Mouse (Mus musculus) adrenal gland, postnatal 10 days (tissue): ENCODE data around the gene Dnmt3a. TPM values are rescaled to one million over a fixed set of nuclear protein-coding genes. Genes with fewer than 3 reads are reported as not detected.
A peak's percentile ranks its signal among the peaks of the same experiment; 100 is the strongest.

Experiments
- DNase-seq: peaks from one replicate; pipeline ENCODE4 v3.0.0; 2021; ENCODE audit warnings: mixed read lengths
- total RNA-seq, 2 experiments: library from RNA; stranded (reverse); gene quantifications; 2 replicates each; pipeline ENCODE4 v1.2.3; 2021

Gene Dnmt3a
- total RNA-seq, 2 experiments from 2014 or later, result 98.7 to 133 TPM

DNA sequence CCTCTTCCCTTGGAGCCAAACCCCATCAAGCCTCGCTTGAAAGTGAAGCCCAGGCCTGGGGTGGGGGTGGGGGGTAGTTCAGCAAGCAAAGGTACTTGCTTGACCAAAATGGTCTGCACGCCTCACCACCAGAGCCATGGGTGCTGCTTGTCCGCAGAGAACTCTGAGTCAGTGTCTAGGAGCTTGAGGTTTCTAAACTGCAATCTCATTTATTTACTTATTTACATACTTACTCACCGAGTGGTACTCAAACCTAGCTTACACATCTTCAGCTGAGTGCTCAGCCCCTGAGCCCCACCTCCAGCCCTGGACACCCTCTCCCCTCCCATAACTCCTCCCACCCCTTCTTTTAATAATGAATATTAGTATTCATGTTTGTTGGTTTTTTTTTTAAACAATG is 48.6 kb downstream of the Dnmt3a start:
- DNase-seq, result no peak

DNA sequence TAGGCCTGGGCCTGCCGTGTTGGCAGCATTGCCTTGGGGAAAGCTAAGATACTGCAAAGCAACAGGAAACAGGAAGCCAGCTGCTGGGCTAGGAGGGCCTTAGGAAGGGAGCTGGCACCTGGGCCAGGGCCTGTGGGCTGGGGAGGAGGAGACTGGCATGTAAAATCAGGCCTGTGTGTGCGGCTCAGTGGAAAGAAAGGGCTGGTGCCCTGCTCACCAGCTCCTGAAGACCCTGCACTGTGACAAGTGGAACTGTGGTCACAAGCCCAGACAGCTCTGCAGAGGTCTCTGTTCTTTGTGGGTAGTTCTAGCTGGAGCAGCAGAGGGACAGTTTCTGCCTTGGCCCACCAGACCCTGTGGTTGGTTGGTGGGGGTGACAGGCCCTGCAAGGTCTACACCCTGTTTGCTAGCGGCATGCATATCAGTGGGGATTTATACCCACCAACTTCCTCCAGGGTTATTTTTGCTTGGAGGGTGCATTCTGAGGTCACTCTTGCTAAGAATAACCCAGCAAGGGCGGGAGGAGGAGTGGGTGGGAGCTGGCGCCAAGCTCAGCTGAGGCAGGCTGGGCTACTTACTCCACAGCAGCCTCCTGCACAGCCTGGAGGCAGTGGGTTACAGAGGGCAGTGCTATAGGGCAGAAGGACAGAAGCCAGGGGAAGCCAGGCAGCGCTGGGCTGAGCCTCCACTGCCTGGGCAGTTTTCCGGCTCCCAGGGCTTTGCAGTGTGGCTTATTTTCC is 50.1 kb downstream of the Dnmt3a start:
- DNase-seq, result peak; percentile 76

DNA sequence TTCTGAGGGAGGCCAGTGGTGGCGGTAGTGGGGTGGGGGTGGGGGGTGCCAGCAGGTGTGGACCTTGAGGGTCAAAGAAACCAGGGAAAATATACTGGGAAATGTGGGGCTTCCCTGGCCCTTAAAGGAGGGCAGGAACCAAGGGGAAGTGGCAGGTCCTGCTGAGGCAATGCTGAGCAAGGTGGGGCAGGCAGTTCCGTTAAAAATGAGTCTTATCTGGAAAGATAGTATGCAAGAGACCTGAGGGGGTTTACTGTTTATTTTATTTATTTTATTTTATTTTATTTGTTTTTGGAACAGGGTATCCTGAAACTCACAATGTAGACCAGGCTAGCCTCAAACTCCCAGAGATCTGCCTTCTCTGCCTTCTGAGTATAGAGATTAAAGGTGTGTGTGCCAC is 50.9 kb downstream of the Dnmt3a start:
- DNase-seq, result no peak

DNA sequence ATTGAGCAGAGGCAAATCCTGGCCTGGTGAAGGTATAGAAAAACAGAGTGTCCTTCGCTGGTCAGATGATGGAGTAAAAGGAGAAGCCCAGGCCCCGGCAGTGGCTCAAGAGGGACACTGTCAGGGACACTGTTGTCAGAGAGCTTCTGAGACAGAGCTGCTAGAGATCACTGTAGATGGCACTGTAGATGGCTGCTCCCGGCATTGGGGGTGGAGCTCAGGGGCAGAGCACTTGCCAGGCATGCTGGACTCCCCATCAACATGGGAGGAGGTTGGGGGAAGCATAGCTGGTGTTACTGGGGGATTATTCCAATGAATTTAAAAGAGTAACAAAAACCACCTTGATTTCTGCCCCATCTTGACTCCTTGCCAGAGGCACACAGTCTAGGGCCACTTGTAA is 51.4 kb downstream of the Dnmt3a start:
- DNase-seq, result no peak

DNA sequence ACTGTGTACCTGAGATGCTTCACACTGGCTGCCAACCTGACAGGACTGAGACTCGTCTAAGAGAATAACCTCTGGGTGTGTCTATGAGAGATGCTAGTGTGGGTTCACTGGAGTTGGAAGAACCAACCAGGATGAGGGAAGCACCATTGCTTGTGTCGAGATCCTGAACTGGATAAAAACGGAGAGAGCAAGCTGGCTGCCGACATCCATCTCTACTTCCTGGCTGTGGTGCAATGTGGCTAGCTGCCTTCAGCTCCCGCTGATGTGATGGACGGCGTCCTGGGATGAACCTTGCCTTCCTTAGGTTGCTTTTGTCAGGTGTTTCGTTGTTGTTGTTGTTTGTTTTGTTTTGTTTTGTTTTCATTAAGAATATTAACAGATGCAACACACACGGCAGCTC is 52.0 kb downstream of the Dnmt3a start:
- no peak for DNase-seq

DNA sequence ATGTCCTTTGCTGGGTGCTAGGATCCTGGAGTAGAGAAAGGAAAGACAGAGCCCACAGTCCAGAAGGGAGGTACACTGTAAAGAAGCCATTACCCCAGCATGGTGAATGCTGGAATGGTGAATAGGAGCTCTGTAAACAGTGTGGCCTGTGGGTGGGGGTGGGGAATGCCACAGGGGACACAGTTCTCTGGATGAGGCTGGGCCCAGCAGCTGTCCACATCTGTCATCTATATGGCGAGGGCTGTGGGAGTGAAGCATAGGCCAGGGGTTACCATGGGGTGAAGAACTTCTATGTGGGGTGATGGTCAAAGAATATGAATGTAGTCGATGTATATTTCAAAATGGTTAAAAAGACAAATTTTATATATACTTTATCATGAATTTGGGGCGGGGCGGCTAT is 52.9 kb downstream of the Dnmt3a start:
- no peak for DNase-seq

DNA sequence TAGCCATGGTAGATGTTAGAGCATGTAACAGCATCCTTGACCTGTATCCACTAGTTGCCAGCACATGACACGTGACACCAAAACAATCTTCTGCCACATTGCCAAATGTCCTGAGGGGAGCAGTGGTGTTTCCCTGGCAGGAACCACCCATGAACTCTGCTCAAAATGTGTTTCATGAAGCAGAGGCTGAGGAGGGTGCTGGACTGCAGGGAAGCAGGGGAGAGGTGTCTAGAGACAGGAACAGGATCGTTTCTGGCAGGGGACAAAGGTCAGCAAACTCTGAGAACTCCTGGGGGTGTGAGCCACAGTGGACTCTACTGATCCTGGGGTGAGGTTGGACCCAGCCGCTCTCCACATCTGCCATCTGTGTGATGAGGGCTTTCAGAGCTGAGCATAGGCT is 53.7 kb downstream of the Dnmt3a start:
- no peak for DNase-seq

DNA sequence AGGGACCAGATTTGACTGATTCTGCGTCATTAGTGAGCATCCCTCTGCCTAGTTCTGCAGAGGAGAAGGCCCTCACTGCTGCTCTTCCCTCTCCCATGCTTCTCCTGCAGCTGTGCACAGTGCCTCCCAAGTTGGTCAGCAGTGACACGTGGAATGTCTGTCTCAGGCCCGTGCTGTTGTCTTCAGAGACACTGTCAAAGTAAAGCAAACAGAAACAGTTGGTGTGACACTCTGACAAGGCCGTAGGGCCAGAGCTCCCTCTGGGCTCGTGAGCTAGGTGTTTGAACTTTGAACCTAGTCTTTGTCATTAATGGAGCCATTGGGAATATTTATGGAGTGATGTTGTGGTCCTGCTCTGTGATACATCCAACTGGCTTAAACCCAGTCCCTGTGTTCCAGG is 54.2 kb downstream of the Dnmt3a start:
- DNase-seq, result no peak

DNA sequence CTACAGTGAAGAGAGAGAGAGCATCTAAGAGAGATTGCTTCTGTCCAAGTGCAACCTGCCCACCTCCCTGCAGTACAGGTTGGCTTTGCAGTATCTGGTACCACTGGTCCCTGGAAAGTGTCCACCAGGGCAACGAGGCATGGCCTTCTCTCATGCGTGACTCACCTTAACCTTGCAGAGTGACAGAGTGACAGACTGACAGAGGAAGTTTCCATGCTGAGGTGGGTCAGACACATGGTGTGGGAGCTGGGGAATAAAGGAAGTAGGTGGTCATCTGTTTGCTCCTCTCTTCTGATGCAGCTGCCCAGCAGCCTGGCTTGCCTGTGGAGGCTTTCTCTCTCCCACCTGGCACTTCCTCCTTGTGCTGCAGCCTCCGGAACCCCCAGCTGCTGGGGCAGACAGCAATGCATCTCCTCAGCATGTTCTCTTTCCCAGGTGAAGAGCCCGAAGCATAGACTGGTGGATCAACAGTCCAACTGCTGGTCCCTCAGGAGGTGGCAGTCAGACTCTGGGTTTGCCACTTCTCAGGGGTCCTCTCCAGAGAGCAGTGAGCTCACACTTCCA is 55.9 kb downstream of the Dnmt3a start:
- DNase-seq, result no peak

DNA sequence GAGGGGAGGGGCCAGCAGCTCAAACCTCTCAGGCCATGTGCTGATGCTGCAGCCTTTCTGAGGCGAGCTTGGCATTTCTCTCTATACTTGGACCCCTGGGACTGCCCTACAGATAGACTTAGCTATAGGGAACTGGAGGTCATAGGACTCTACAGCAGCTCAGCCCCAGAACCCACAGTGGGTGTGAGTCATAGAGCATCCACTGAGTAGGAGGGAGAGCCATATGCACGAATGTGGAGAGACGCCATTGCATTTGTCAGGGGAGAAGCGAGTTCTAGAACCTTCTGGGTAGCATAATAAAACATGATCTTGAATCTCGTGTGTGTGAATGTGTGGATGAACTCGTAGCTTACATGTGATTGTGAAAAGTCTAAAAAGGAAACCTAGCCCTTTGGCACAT is 56.4 kb downstream of the Dnmt3a start:
- no peak for DNase-seq

DNA sequence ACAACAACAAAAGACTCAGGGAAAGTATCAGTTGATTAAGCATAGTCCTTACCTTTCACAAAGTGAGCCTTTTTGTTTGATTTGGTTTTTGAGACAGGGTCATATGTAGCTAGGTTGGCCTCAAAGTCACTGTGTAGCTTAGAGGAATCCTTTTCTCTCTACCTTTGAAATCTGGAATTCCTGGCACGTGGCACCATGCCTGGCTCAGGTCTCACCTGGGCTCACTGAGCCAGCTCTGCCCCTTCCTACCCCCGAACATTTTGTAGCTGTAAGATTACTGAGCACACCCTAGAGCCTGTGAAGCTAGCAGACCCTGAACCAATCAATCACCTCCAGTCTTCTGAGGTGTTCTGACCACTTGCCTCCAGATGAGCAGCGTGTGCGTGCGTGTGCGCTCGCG is 58.4 kb downstream of the Dnmt3a start:
- no peak for DNase-seq

DNA sequence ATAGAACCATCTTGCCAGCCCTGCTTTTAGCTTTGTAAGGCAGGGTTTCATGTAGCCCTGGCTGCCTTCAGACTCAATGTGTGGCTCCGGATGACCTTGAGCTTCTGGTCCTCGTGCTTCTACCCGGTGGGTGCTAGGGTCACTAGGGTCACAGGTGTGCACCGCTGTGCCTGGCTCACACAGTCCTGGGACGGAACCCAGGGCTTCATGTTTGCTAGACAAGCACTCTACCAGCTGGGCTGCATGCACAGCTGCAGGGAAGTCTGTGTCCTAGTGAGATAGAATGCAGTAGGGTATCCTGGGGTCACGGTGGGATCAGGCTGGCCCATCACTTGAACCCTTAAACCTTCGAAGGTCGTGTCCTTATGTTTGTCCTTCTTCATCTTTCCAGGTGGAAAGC is 59.8 kb downstream of the Dnmt3a start:
- no peak for DNase-seq

DNA sequence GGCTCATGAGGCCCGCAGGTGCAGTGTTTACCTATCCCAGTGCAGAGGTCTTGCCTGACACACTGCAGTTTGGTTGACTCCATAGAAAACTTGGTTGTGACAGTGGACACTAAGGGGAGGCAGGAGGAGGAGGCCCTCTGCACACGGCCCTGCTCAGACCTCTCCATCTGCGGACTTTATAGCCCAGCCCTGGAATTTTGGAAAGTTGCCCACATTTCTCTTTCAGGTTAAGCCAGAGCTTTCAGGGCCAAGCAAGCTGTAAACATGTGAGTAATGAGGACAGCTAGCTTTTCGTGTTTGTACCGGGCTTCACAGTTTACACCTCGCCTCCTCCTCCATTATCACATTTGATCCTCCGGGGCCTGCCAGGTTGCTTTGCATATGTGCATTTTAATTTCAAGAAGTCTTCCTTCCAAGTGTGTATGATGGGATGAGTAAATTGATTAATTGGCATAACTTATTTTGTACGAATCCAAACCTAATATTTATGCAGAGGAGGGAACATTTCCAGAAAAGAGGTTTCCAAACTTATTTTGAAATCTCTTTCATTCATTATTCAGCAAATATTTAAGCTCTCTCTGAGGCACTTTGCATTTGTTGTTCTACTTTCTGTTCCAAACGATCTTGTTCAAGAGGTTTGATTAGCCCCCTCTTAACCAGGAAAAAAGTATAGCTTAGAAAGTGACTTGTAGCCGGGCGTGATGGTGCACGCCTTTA is 61.0 kb downstream of the Dnmt3a start:
- DNase-seq, result peak; percentile 75

DNA sequence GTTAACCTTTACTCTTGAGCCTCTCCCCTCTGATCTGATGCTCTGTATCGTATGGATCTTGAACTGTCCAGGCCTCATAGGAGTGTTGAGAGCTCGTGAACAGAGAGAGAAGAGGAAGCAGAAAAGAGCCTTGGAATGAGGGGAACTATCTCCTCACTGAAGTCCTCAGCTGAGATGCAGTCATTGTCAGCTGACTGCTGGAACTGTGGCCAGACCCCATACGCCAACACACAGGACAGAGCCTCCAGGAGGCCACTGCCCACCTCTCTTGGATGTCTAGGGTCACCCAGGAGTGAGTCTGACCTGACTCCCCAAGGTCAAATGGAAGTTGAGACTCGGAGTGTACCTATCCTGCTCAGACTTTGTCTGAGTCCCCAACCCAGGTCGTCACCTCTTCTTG is 62.3 kb downstream of the Dnmt3a start:
- no peak for DNase-seq

DNA sequence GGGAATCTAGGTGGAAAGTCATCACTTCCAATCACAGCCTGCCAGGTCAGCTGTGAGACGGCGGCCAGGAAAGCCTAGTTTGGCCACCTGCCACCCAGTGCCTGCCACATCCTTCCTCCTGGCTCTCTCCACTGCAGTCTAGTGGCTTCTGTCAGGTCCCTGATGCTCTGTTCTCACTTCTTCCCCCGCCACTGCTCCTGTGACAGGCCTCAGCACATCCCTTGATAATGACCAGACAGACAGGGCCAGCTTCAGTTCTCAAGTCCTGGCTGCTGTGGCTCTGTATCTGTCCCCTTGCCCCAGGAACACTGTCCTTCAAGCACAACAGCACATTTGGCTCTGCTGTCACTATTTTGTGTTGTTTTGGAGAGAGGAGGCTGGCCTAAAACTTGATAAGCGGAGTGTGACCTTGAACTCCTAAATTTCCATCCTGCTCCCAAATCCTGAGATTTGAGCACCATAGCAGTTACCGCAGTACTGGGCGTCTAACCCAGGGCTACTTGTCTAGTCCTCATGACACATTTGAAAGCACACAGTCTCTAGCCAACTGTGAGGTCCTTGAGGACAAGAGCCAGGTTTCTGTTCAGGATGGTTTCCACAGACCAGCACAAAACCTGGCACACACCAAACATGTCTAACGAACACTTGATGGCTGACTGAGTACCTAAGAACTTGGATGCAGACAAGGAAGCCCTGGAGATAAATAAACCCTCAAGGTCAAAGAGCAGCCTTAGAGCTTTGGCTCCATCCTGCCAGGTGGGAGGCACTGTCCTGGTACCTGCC is 63.1 kb downstream of the Dnmt3a start:
- DNase-seq, result peak; percentile 81

DNA sequence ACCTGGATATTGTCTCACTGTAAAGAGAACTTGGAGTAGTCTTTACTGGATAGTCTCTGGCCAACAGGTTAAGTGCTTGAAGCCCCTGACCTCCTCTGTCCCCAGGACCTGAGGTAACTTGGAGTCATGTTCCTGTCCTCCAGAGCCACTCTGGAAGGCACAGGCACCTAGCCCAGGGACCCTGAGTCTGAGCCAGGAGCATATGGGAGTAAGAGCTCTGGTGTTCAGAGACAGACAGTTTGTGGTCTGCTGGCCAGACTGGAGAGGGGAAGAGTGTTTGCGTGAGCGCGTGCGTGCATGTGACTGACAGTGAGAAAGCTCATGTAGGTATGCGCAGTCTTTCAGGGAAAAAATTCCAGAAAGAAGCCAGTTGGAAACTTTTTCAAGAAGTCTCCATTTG is 64.2 kb downstream of the Dnmt3a start:
- no peak for DNase-seq

DNA sequence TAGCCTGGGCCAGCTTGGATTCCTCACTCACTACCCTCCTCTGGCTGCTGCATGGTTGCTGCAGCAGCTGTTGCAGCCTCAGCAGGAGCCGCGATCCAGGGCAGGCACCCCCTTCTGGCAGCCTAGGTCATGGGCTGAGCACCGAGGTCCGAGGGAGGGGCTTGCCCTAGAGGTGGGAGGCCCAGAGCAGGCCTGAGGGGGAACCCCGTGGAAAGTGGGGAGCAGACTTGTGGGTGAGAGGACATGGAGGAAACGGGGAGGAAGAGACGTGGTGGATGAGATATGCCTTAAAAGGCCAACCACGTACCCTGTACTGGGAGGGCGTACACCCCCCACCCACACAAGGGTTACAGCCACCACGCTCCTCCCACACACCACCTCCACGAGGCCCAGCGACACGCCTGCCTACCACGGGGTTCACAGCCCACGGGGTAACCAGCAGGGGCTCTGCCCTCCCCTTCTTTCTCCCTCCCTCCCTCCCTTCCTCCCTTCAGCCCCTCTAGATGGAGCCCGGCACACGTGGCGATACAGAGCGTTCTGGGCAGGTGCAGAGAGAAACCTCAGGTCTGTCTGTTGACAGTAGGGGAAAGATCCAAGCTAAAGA is 65.2 kb downstream of the Dnmt3a start:
- no peak for DNase-seq

DNA sequence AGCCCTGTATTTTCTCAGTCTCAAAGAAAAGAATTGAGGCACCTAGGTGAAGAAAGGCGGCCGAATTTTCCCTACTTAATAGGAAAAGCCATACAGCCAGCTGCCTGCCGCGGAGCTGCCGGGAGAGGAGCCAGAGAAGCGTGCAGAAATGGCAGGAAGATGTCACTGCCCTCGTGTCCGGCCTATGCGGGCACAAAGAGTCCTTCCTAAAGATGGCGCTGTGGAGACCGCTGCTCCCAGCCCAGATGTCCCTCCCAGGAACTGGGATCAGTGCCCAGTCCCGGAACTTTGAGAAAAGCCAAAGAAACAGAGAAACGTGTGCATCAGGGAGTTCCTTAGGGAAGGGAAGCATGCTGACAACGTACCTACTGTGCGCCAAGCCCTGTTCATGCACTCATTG is 65.8 kb downstream of the Dnmt3a start:
- peak; percentile 87 for DNase-seq

DNA sequence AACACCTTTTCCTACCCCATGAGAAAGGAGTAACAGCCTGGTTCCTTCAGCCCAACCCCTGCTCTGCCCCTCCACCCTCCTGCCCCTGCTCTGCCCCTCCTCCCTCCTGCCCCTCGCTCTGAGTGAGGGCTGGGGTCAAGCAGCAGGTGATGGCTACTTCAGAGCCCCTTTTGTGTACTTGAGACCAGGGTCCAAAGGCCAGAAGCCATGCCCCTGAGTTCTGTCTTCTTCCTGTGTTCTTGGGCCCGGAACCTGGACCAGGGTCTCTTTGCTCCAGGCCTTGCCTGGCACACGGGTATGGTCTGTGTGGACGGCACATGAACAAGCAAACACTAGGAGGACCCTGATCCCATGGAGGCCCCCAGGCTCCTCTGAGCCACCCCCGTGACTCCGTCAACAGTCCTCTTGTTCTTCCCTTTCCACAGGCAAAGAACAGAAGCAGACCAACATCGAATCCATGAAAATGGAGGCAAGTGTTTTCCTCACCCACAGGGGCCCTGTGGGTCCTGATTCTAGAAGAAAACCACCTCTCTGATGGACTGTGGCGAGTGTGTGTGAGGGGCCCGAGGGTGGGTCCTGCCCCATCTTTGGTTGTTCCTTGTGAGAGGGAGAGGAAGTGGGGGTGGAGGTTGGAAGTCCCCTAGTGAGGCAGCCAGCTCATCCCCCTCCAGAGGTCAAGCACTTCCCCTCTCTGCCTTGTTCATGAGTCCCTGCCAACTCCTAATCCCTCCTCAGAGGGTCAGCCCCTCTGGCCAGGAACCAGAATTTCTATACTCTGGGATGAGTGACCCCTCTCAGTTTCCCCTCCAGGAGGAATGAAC is 66.8 kb downstream of the Dnmt3a start:
- no peak for DNase-seq

DNA sequence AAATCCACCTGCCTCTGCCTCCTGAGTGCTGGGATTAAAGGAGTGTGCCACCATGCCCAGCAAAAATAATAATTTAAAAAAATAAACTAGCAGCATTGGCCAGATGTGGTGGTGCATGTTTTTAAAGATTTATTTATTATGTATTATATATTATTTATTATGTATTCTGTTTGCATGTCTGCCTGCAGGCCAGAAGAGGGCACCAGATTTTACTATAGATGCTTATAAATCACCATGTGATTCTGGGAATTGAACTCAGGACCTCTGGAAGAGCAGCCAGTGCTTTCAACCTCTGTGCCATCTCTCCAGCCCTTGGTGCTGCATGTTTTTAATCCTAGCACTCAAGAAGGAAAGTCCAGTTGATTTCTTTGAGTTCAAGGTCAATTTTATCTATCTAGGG is 69.7 kb downstream of the Dnmt3a start:
- DNase-seq, result no peak

DNA sequence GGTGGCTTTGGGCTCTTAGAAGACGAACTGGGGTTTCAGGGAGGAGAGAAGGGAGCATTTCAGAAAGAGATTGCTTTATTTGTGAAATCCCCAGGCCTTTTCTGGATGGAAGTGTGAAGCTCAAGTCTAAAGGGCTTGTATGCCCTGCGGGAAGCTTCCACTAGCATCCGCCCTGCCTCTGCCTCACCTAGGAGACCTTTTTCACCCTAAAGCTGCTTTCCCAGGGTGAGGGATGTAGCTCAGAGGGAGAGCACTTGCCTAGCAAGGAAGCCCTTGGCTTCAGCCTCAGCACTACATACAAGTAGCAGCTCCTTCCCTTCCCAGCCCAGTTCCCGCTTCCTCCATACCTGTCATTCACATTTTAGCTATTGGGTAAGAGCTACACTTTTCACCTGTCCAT is 71.6 kb downstream of the Dnmt3a start:
- DNase-seq, result no peak

DNA sequence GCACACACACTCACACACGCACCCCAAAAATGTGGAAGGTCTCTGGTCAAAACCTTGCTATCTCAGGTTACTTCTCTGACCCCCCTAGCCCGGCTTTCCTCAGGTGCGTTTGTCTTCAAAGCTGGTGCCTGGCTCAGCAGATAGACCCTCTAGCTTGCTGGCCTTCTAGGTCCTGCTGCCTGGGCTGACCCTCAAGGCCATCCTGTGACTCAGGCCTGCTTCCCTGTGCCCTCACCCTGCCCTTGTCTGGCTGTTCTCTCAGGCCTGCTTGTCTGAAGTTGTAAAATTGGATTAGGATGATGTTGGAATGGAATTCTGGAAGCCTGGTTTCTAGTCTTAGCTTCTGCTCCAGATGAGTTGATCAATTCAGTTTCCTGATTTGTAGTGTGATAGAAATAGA is 75.7 kb downstream of the Dnmt3a start:
- peak; percentile 58 for DNase-seq
